ENCODE assay signal across 11 mouse cellular contexts in genomic region chr2:35746638-35747037, GRCm38 (mm10).
DNase-seq lines count a peak whose midpoint lies in the region; ATAC-seq and TF ChIP-seq lines count a peak whose summit lies in the region.
"Had no signal": no experiment of that assay in that cellular context is flagged by ENCODE, and none has a peak within 500 bp of the region (broad histone marks: within the 10 kb centered on the region; RNA-seq: fewer than 3 reads in every experiment).

No protein-coding gene starts in this region.

- 26% methylated on average over 7 of the region's 7 CpGs for WGBS in hindbrain, embryonic 13.5 days

- no peaks in the 10 kb centered on the region for H3K36me3 ChIP-seq in hindbrain, embryonic 13.5 days

- no peak for TF ChIP-seq POLR2A in brain, embryonic 14.5 days (IDR thresholded peaks at IDR 0.05; ENCODE audit: borderline replicate concordance, extremely low read depth, insufficient read depth, insufficient read length, poor library complexity, severe bottlenecking)

- no peak overlapping the region for H3K9ac ChIP-seq in hindbrain, embryonic 13.5 days

- TF ChIP-seq CTCF in brain, embryonic 14.5 days (IDR thresholded peaks at IDR 0.05; ENCODE audit: borderline replicate concordance, extremely low read depth, insufficient read depth, insufficient read length): no peak

- no peak for ATAC-seq in hindbrain, embryonic 13.5 days (ENCODE audit: low FRiP score)
- ATAC-seq in monocyte, adult 5-6 weeks (replicated peaks; ENCODE audit: insufficient number of reproducible peaks, low FRiP score, low TSS enrichment, poor library complexity, severe bottlenecking): no peak

- H3K9me3 ChIP-seq in hindbrain, embryonic 13.5 days: no peaks in the 10 kb centered on the region

- peaks cover 39% of the 10 kb centered on the region for H3K4me1 ChIP-seq in hindbrain, embryonic 13.5 days (replicated peaks)

- H3K27ac ChIP-seq in hindbrain, embryonic 13.5 days: peak overlapping the region; percentile 44; the same call in 1 of the 2 replicates

- DNase-seq in layer of hippocampus, adult 9-11 months: peak; percentile 44
- no peak for DNase-seq in layer of hippocampus, adult 11-12 months (ENCODE audit: low spot score)
- DNase-seq in brain, embryonic 14.5 days (ENCODE audit: low read depth): peak; percentile 86
- DNase-seq in cerebellum, postnatal 25 days: peak; percentile 86 to 89
- no peak for DNase-seq in adrenal gland, adult (ENCODE audit: inconsistent age in 2 of 2, low spot score in 1 of 2)
- DNase-seq in adrenal gland, postnatal 36 days: no peak
- DNase-seq: heart, adult 18-20 months; heart, postnatal 36 days; kidney, postnatal 25 days had no signal

- no peak overlapping the region for H3K4me2 ChIP-seq in hindbrain, embryonic 13.5 days

- H3K4me3 ChIP-seq in hindbrain, embryonic 13.5 days: no peak overlapping the region

- no peaks in the 10 kb centered on the region for H3K27me3 ChIP-seq in hindbrain, embryonic 13.5 days

Comparison
In these comparisons a context has a peak if more than half of its experiments do, and no peak if none do; other contexts are left out.
1. DNase-seq: peak in layer of hippocampus, adult 9-11 months (single experiment), brain, embryonic 14.5 days (single experiment) and cerebellum, postnatal 25 days (2 of 2); none in layer of hippocampus, adult 11-12 months (single experiment), adrenal gland, adult (0 of 2) and adrenal gland, postnatal 36 days (0 of 2).